In genomic region chr8:102845362-102845761, GRCm38 (mm10) we compare ENCODE assay signal across 20 mouse cellular contexts. TPM values are rescaled to one million over a fixed set of nuclear protein-coding genes. Genes with fewer than 3 reads are reported as not detected.
A peak's percentile ranks its signal among the peaks of the same experiment; 100 is the strongest.
DNase-seq lines count a peak whose midpoint lies in the region; ATAC-seq and TF ChIP-seq lines count a peak whose summit lies in the region.
"Had no signal": no experiment of that assay in that cellular context is flagged by ENCODE, and none has a peak within 500 bp of the region (broad histone marks: within the 10 kb centered on the region; RNA-seq: fewer than 3 reads in every experiment).

No protein-coding gene starts in this region.

- no peaks in the 10 kb centered on the region for H3K9me3 ChIP-seq in kidney, embryonic 15.5 days (replicated peaks)
- no peaks in the 10 kb centered on the region for H3K9me3 ChIP-seq in lung, postnatal 0 days (ENCODE audit: low read length)
- no peaks in the 10 kb centered on the region for H3K9me3 ChIP-seq in stomach, postnatal 0 days (ENCODE audit: control insufficient read depth, low read length)
- H3K9me3 ChIP-seq: forebrain, embryonic 10.5 days; G1E; limb, embryonic 15.5 days; liver, embryonic 15.5 days; midbrain, embryonic 10.5 days had no signal

- peak; percentile 67 for ATAC-seq in kidney, embryonic 15.5 days (replicated peaks; ENCODE audit: low FRiP score)
- peak; percentile 82 for ATAC-seq in lung, postnatal 0 days
- peak; percentile 29; the same call in 1 of the 2 replicates for ATAC-seq in stomach, postnatal 0 days (ENCODE audit: low FRiP score, low TSS enrichment)
- ATAC-seq: forebrain, postnatal 0 days had no signal

- DNase-seq in kidney, adult 11 months: peak; percentile 6
- DNase-seq in kidney, adult 18-20 months: no peak
- peak; percentile 71 for DNase-seq in lung, postnatal 0 days (ENCODE audit: low spot score)
- no peak for DNase-seq in stomach, postnatal 0 days (ENCODE audit: low spot score)
- DNase-seq in layer of hippocampus, adult 8-10 months (ENCODE audit: low spot score in 2 of 2): no peak
- no peak for DNase-seq in heart, adult 18-20 months
- DNase-seq: adrenal gland, postnatal 25 days; cerebellum, adult 11-12 months; cerebellum, postnatal 36 days; forebrain, postnatal 0 days; heart, postnatal 14 days; thymus, postnatal 14 days had no signal

- H3K27me3 ChIP-seq in kidney, embryonic 15.5 days: no peaks in the 10 kb centered on the region
- no peaks in the 10 kb centered on the region for H3K27me3 ChIP-seq in lung, postnatal 0 days (replicated peaks; ENCODE audit: insufficient read depth, low read length)
- H3K27me3 ChIP-seq in stomach, postnatal 0 days (ENCODE audit: control insufficient read depth, insufficient read depth, low read length): no peaks in the 10 kb centered on the region
- H3K27me3 ChIP-seq: limb, embryonic 15.5 days; liver, embryonic 15.5 days had no signal

- peak; percentile 61; the same call in 1 of the 2 replicates for TF ChIP-seq EP300 in lung, postnatal 0 days (IDR thresholded peaks at IDR 0.05)
- no peak for TF ChIP-seq EP300 in stomach, postnatal 0 days (optimal IDR thresholded peaks at IDR 0.05)

- TF ChIP-seq CTCF in lung, postnatal 0 days (IDR thresholded peaks at IDR 0.05): no peak
- no peak for TF ChIP-seq CTCF in stomach, postnatal 0 days (IDR thresholded peaks at IDR 0.05; ENCODE audit: low read depth)

- H3K9ac ChIP-seq in kidney, embryonic 15.5 days: no peak overlapping the region
- no peak overlapping the region for H3K9ac ChIP-seq in lung, postnatal 0 days (replicated peaks; ENCODE audit: low read depth)
- no peak overlapping the region for H3K9ac ChIP-seq in stomach, postnatal 0 days (ENCODE audit: low read length)
- H3K9ac ChIP-seq: forebrain, postnatal 0 days; hindbrain, embryonic 14.5 days; limb, embryonic 15.5 days; liver, embryonic 15.5 days had no signal

- H3K27ac ChIP-seq in kidney, embryonic 15.5 days: no peak overlapping the region
- H3K27ac ChIP-seq in lung, postnatal 0 days (ENCODE audit: low read length): no peak overlapping the region
- H3K27ac ChIP-seq in stomach, postnatal 0 days (replicated peaks): no peak overlapping the region
- H3K27ac ChIP-seq: forebrain, embryonic 10.5 days; hindbrain, embryonic 14.5 days; limb, embryonic 15.5 days; liver, embryonic 15.5 days; midbrain, embryonic 10.5 days had no signal

- H3K4me1 ChIP-seq in kidney, embryonic 15.5 days: 0 out of 2 replicates have a peak, but pooled peaks cover 3% of the 10 kb centered on the region
- H3K4me1 ChIP-seq in lung, postnatal 0 days (ENCODE audit: insufficient read depth, low read depth, low read length): no peaks in the 10 kb centered on the region
- H3K4me1 ChIP-seq in stomach, postnatal 0 days (replicated peaks; ENCODE audit: control insufficient read depth, insufficient read depth): no peaks in the 10 kb centered on the region
- H3K4me1 ChIP-seq: forebrain, embryonic 10.5 days; limb, embryonic 15.5 days; liver, embryonic 15.5 days; midbrain, embryonic 10.5 days had no signal

- H3K36me3 ChIP-seq in kidney, embryonic 15.5 days: no peaks in the 10 kb centered on the region
- H3K36me3 ChIP-seq in lung, postnatal 0 days (ENCODE audit: insufficient read depth, low read length): no peaks in the 10 kb centered on the region
- H3K36me3 ChIP-seq in stomach, postnatal 0 days (ENCODE audit: control insufficient read depth, insufficient read depth, low read length): no peaks in the 10 kb centered on the region
- H3K36me3 ChIP-seq: forebrain, embryonic 10.5 days; G1E; limb, embryonic 15.5 days; liver, embryonic 15.5 days; midbrain, embryonic 10.5 days had no signal

- no peak overlapping the region for H3K4me3 ChIP-seq in kidney, embryonic 15.5 days (replicated peaks)
- no peak overlapping the region for H3K4me3 ChIP-seq in lung, postnatal 0 days (ENCODE audit: low read depth, low read length)
- H3K4me3 ChIP-seq in stomach, postnatal 0 days (ENCODE audit: low read depth, low read length): no peak overlapping the region
- H3K4me3 ChIP-seq: forebrain, embryonic 10.5 days; limb, embryonic 15.5 days; liver, embryonic 15.5 days; midbrain, embryonic 10.5 days had no signal

- H3K4me2 ChIP-seq in kidney, embryonic 15.5 days: no peak overlapping the region
- H3K4me2 ChIP-seq in lung, postnatal 0 days (replicated peaks; ENCODE audit: low read depth, low read length): no peak overlapping the region
- no peak overlapping the region for H3K4me2 ChIP-seq in stomach, postnatal 0 days (replicated peaks; ENCODE audit: low read depth)
- H3K4me2 ChIP-seq: heart, embryonic 11.5 days; hindbrain, embryonic 14.5 days; limb, embryonic 15.5 days; liver, embryonic 15.5 days had no signal

RNA-seq across cellular contexts. Expression of gene Cdh11, which starts 59.9 kb away (rescaled TPM):
- 128 and 130 TPM in 2 replicates for polyA plus RNA-seq in kidney, embryonic 15.5 days (2015; fragmentation: Nextera tagmentation; extraction: Ambion mirVana)
- 89.4 and 98.6 TPM in 2 replicates for polyA plus RNA-seq in lung, postnatal 0 days (2015; fragmentation: Nextera tagmentation; extraction: Ambion mirVana)
- polyA plus RNA-seq in stomach, postnatal 0 days (2015; fragmentation: Nextera tagmentation; extraction: Ambion mirVana): 26.4 and 27.5 TPM in 2 replicates
- total RNA-seq in layer of hippocampus, adult 8-10 months (2022): 10 to 100 TPM; 68.8 to 84.1 (median 76.7) TPM
- 10 to 100 TPM in 1 of 2 experiments, 1 to 10 TPM in 1; 8.2 to 12.0 TPM for total RNA-seq in heart, adult 18-20 months (2021)
- polyA plus RNA-seq: G1E had no signal

Comparison
In these comparisons a context has a peak if more than half of its experiments do, and no peak if none do; other contexts are left out.
1. DNase-seq: peak in kidney, adult 11 months (single experiment) and lung, postnatal 0 days (single experiment); none in kidney, adult 18-20 months (single experiment), stomach, postnatal 0 days (single experiment), layer of hippocampus, adult 8-10 months (0 of 2) and heart, adult 18-20 months (0 of 2).
2. ATAC-seq: peak in every context shown above with its lines; median percentile 82 in lung, postnatal 0 days; 67 in kidney, embryonic 15.5 days; 29 in stomach, postnatal 0 days.